Mouse (Mus musculus) stomach, postnatal 0 days (tissue): ENCODE data around the gene Fam129b. TPM values are rescaled to one million over a fixed set of nuclear protein-coding genes. Genes with fewer than 3 reads are reported as not detected.

ENCODE experiments used
- ATAC-seq: fragments of 200-750 bp; cut with Nextera tagmentation; 2 replicates; pipeline ENCODE4 v1.8.0; 2017; ENCODE audit not compliant: low FRiP score, low TSS enrichment
- DNase-seq: peaks from one replicate; pipeline ENCODE4 v3.0.0-alpha.2; 2016; ENCODE audit warnings: low spot score
- H3K27ac ChIP-seq: fragments of 300-500 bp; sonication (generic); replicated peaks from 2 replicates; pipeline ENCODE4 v1.5.1; 2014; ENCODE audit warnings: mild to moderate bottlenecking, control low read depth
- H3K27me3 ChIP-seq: fragments of 300-500 bp; sonication (generic); 2 replicates; pipeline ENCODE4 v1.6.1; 2014; ENCODE audit warnings: low read length; ENCODE audit not compliant: control insufficient read depth, insufficient read depth
- H3K36me3 ChIP-seq: fragments of 300-500 bp; sonication (generic); 2 replicates; pipeline ENCODE4 v1.6.1; 2014; ENCODE audit warnings: low read length, mixed read lengths; ENCODE audit not compliant: control insufficient read depth, insufficient read depth
- H3K4me1 ChIP-seq: fragments of 300-500 bp; sonication (generic); replicated peaks from 2 replicates; pipeline ENCODE4 v1.6.1; 2014; ENCODE audit warnings: antibody characterized with exemption; ENCODE audit not compliant: control insufficient read depth, insufficient read depth
- H3K4me2 ChIP-seq: fragments of 300-500 bp; sonication (generic); replicated peaks from 2 replicates; pipeline ENCODE4 v1.6.1; 2014; ENCODE audit warnings: low read depth, mild to moderate bottlenecking, control low read depth, moderate library complexity
- H3K4me3 ChIP-seq: fragments of 300-500 bp; sonication (generic); 2 replicates; pipeline ENCODE4 v1.5.1; 2014; ENCODE audit warnings: low read depth, low read length, control low read depth
- H3K9ac ChIP-seq: fragments of 300-500 bp; sonication (generic); 2 replicates; pipeline ENCODE4 v1.6.1; 2014; ENCODE audit warnings: mild to moderate bottlenecking, low read length, control low read depth, mixed read lengths
- H3K9me3 ChIP-seq: fragments of 300-500 bp; sonication (generic); 2 replicates; pipeline ENCODE4 v1.6.1; 2016; ENCODE audit warnings: low read length; ENCODE audit not compliant: control insufficient read depth
- CTCF ChIP-seq: IDR thresholded peaks from 2 replicates; pipeline ENCODE4 v1.5.1; 2016; ENCODE audit warnings: antibody characterized with exemption, low read depth, mild to moderate bottlenecking, moderate library complexity
- EP300 ChIP-seq: optimal IDR thresholded peaks from 2 replicates; pipeline ENCODE3; 2016; ENCODE audit warnings: antibody characterized with exemption
- WGBS: fragments of 180-500 bp; shearing (Covaris S2); extraction: QIAGEN DNeasy Blood & Tissue Kit; methylation state at CpG from one replicate; pipeline ENCODE4 v1.1.7; 2014; 5-methylcytosine and 5-hydroxymethylcytosine counted together
- polyA plus RNA-seq: library from polyadenylated mRNA; unstranded; fragments of >200 nt; fragmentation: Nextera tagmentation; extraction: Ambion mirVana; gene quantifications from 2 replicates; pipeline ENCODE4 v1.2.1, GENCODE M21; 2015

Fam129b gene
- polyA plus RNA-seq, 1 experiment from 2014 or later = 90.7 TPM

GRCm38 (mm10) chr2:32839261-32839660 lies 36.7 kb upstream of the Fam129b start:
- Histone ChIP-seq H3K4me3 (no peak overlapping the region), H3K9me3 (no peaks in the 10 kb centered on the region), H3K9ac (no peak overlapping the region), H3K4me2 (no peak overlapping the region), H3K27ac (no peak overlapping the region), H3K36me3 (no peaks in the 10 kb centered on the region), H3K27me3 (no peaks in the 10 kb centered on the region), H3K4me1 (no peaks in the 10 kb centered on the region)
- 75% methylated on average over 2 of the region's 2 CpGs for WGBS
- no peak for ATAC-seq
- DNase-seq = no peak
- TF ChIP-seq EP300 = no peak
- TF ChIP-seq CTCF = no peak

GRCm38 (mm10) chr2:32841099-32841498 lies 34.8 kb upstream of the Fam129b start:
- Histone ChIP-seq H3K4me3 (no peak overlapping the region), H3K27me3 (no peaks in the 10 kb centered on the region), H3K9ac (no peak overlapping the region), H3K4me2 (no peak overlapping the region), H3K9me3 (no peaks in the 10 kb centered on the region), H3K27ac (no peak overlapping the region), H3K36me3 (no peaks in the 10 kb centered on the region), H3K4me1 (no peaks in the 10 kb centered on the region)
- no peak for ATAC-seq
- WGBS = 32% methylated on average over 5 of the region's 5 CpGs
- DNase-seq = no peak
- no peak for TF ChIP-seq EP300
- TF ChIP-seq CTCF = no peak

- no peaks in the 10 kb centered on the region for H3K9me3 ChIP-seq
- whole genome bisulfite sequencing = 39% methylated on average over 4 of the region's 4 CpGs
- no peaks in the 10 kb centered on the region for H3K4me1 ChIP-seq
- no peaks in the 10 kb centered on the region for H3K27me3 ChIP-seq
- DNase-seq (no peak), ATAC-seq (no peak)
- no peak overlapping the region for H3K4me3 ChIP-seq
- no peak overlapping the region for H3K27ac ChIP-seq
- H3K36me3 ChIP-seq = no peaks in the 10 kb centered on the region
- H3K4me2 ChIP-seq = no peak overlapping the region
- TF ChIP-seq CTCF (peak; percentile 61), EP300 (no peak)
- no peak overlapping the region for H3K9ac ChIP-seq
Observed at GRCm38 (mm10) chr2:32842558-32842957, 33.4 kb upstream of the Fam129b start.

GRCm38 (mm10) chr2:32845572-32846100 lies 30.3 kb upstream of the Fam129b start:
- no peak for ATAC-seq
- Histone ChIP-seq H3K4me2 (peak overlapping the region; percentile 88), H3K36me3 (no peaks in the 10 kb centered on the region), H3K27me3 (no peaks in the 10 kb centered on the region), H3K9ac (peak overlapping the region; percentile 73), H3K4me3 (peak overlapping the region; percentile 73), H3K27ac (peak overlapping the region; percentile 80), H3K4me1 (no peaks in the 10 kb centered on the region), H3K9me3 (no peaks in the 10 kb centered on the region)
- TF ChIP-seq EP300 (no peak), CTCF (no peak)
- 4% methylated on average over 12 of the region's 12 CpGs for WGBS
- no peak for DNase-seq

GRCm38 (mm10) chr2:32846101-32846804 lies 29.7 kb upstream of the Fam129b start:
- Histone ChIP-seq H3K4me2 (peak overlapping the region; percentile 88), H3K27me3 (no peaks in the 10 kb centered on the region), H3K9ac (peak overlapping the region; percentile 73), H3K9me3 (no peaks in the 10 kb centered on the region), H3K36me3 (no peaks in the 10 kb centered on the region), H3K27ac (peak overlapping the region; percentile 80), H3K4me3 (peak overlapping the region; percentile 73), H3K4me1 (no peaks in the 10 kb centered on the region)
- DNase-seq (peak; percentile 67), ATAC-seq (peak; percentile 67)
- 2% methylated on average over 32 of the region's 33 CpGs for WGBS
- no peak for TF ChIP-seq EP300
- TF ChIP-seq CTCF = 0 out of 2 replicates have a peak, but pooled peaks have one; percentile 16

GRCm38 (mm10) chr2:32846805-32847467 lies 29.0 kb upstream of the Fam129b start, which contains the start of gene Stxbp1:
TSS of gene Stxbp1 (minus strand) at chr2:32847245.
- Histone ChIP-seq H3K9me3 (no peaks in the 10 kb centered on the region), H3K27ac (peak within 1 kb of the TSS; percentile 80), H3K27me3 (no peaks in the 10 kb centered on the region), H3K36me3 (no peaks in the 10 kb centered on the region), H3K4me2 (peak within 1 kb of the TSS; percentile 88), H3K4me1 (no peaks in the 10 kb centered on the region), H3K4me3 (peak within 1 kb of the TSS; percentile 73), H3K9ac (peak within 1 kb of the TSS; percentile 73)
- peak; percentile 2; the same call in 1 of the 2 replicates for TF ChIP-seq CTCF
- TF ChIP-seq EP300 = no peak
- WGBS = 0% methylated on average over 58 of the region's 78 CpGs
- DNase-seq = peak; percentile 93
- peak; percentile 96 for ATAC-seq
